27 mouse cellular contexts compared by ENCODE assay signal in genomic region chr10:13274699-13275098, GRCm38 (mm10).
DNase-seq lines count a peak whose midpoint lies in the region; ATAC-seq and TF ChIP-seq lines count a peak whose summit lies in the region.
"Had no signal": no experiment of that assay in that cellular context is flagged by ENCODE, and none has a peak within 500 bp of the region (broad histone marks: within the 10 kb centered on the region; RNA-seq: fewer than 3 reads in every experiment).

No protein-coding gene starts in this region.

- no peak overlapping the region for H3K4me3 ChIP-seq in liver, postnatal 0 days (ENCODE audit: low read depth, low read length)
- H3K4me3 ChIP-seq in liver, embryonic 12.5 days = no peak overlapping the region
- H3K4me3 ChIP-seq in heart, embryonic 12.5 days = no peak overlapping the region
- H3K4me3 ChIP-seq in heart, postnatal 0 days (ENCODE audit: low read depth, low read length) = no peak overlapping the region
- no peak overlapping the region for H3K4me3 ChIP-seq in kidney, embryonic 16.5 days (ENCODE audit: low read length)
- H3K4me3 ChIP-seq: erythroblast, embryonic 14.5 days; kidney, embryonic 15.5 days; layer of hippocampus, adult 2 months; limb, embryonic 10.5 days; limb, embryonic 15.5 days; midbrain, embryonic 10.5 days; midbrain, embryonic 15.5 days had no signal

- no peaks in the 10 kb centered on the region; the same call in 1 of the 2 replicates for H3K4me1 ChIP-seq in liver, postnatal 0 days (ENCODE audit: insufficient read depth)
- no peaks in the 10 kb centered on the region for H3K4me1 ChIP-seq in liver, embryonic 12.5 days
- H3K4me1 ChIP-seq in heart, embryonic 12.5 days (replicated peaks) = peaks cover 36% of the 10 kb centered on the region
- H3K4me1 ChIP-seq in heart, postnatal 0 days (ENCODE audit: control insufficient read depth, insufficient read depth) = peaks cover 18% of the 10 kb centered on the region; the same call in 1 of the 2 replicates
- peaks cover 3% of the 10 kb centered on the region; the same call in 1 of the 2 replicates for H3K4me1 ChIP-seq in kidney, embryonic 16.5 days (ENCODE audit: insufficient read depth, low read length)
- H3K4me1 ChIP-seq: limb, embryonic 15.5 days; midbrain, embryonic 10.5 days; midbrain, embryonic 15.5 days had no signal

- 74% methylated on average over 4 of the region's 4 CpGs for WGBS in liver, postnatal 0 days (ENCODE audit: insufficient replicate concordance)
- 64% methylated on average over 4 of the region's 4 CpGs for WGBS in liver, embryonic 12.5 days (ENCODE audit: insufficient replicate concordance)
- 13% methylated on average over 4 of the region's 4 CpGs for WGBS in heart, embryonic 12.5 days
- 12% methylated on average over 4 of the region's 4 CpGs for WGBS in heart, postnatal 0 days
- 85% methylated on average over 4 of the region's 4 CpGs for WGBS in kidney, embryonic 16.5 days

- no peaks in the 10 kb centered on the region for H3K9me3 ChIP-seq in liver, postnatal 0 days (ENCODE audit: low read length)
- H3K9me3 ChIP-seq in liver, embryonic 12.5 days (replicated peaks) = no peaks in the 10 kb centered on the region
- no peaks in the 10 kb centered on the region for H3K9me3 ChIP-seq in heart, embryonic 12.5 days (replicated peaks)
- no peaks in the 10 kb centered on the region for H3K9me3 ChIP-seq in heart, postnatal 0 days (replicated peaks; ENCODE audit: control insufficient read depth, low read length)
- H3K9me3 ChIP-seq in kidney, embryonic 16.5 days (ENCODE audit: low read length) = no peaks in the 10 kb centered on the region
- H3K9me3 ChIP-seq: kidney, embryonic 15.5 days; limb, embryonic 10.5 days; limb, embryonic 15.5 days; midbrain, embryonic 10.5 days; midbrain, embryonic 15.5 days had no signal

- intact Hi-C loops in left cerebral cortex, postnatal 4 days (cut with DNase I) = no loop called here

- peak overlapping the region; percentile 9; the same call in 1 of the 2 replicates for H3K27ac ChIP-seq in liver, postnatal 0 days (ENCODE audit: low read depth)
- no peak overlapping the region for H3K27ac ChIP-seq in liver, embryonic 12.5 days
- peak overlapping the region; percentile 80 for H3K27ac ChIP-seq in heart, embryonic 12.5 days (ENCODE audit: poor library complexity, severe bottlenecking)
- H3K27ac ChIP-seq in heart, postnatal 0 days (ENCODE audit: low read depth) = peak overlapping the region; percentile 61
- no peak overlapping the region for H3K27ac ChIP-seq in kidney, embryonic 16.5 days (ENCODE audit: low read length)
- H3K27ac ChIP-seq: kidney, embryonic 15.5 days; layer of hippocampus, adult 2 months; limb, embryonic 10.5 days; limb, embryonic 15.5 days; liver, embryonic 14.5 days; midbrain, embryonic 10.5 days; midbrain, embryonic 15.5 days had no signal

- DNase-seq in liver, postnatal 0 days = no peak
- DNase-seq in heart, postnatal 0 days (ENCODE audit: low spot score) = peak; percentile 73
- DNase-seq in left cerebral cortex, postnatal 4 days = no peak
- DNase-seq in thymus, postnatal 36 days = no peak
- no peak for DNase-seq in frontal cortex, adult 2 months (ENCODE audit: extremely low spot score in 1 of 2, low spot score in 1 of 2)
- DNase-seq: adrenal gland, postnatal 14 days; cerebellum, adult 18-20 months; cerebellum, postnatal 14 days; kidney, adult 18-20 months; kidney, postnatal 36 days; lung, postnatal 14 days; right cerebral cortex, adult 18-20 months had no signal

- H3K4me2 ChIP-seq in liver, postnatal 0 days (ENCODE audit: low read depth, low read length) = no peak overlapping the region
- H3K4me2 ChIP-seq in liver, embryonic 12.5 days = no peak overlapping the region
- H3K4me2 ChIP-seq in heart, embryonic 12.5 days = no peak overlapping the region; the same call in 1 of the 2 replicates
- H3K4me2 ChIP-seq in heart, postnatal 0 days (ENCODE audit: low read depth, low read length) = peak overlapping the region; percentile 26
- no peak overlapping the region for H3K4me2 ChIP-seq in kidney, embryonic 16.5 days (replicated peaks; ENCODE audit: low read depth, low read length)
- H3K4me2 ChIP-seq: kidney, embryonic 15.5 days; limb, embryonic 15.5 days; lung, embryonic 14.5 days; midbrain, embryonic 15.5 days had no signal

- H3K36me3 ChIP-seq in liver, postnatal 0 days (replicated peaks; ENCODE audit: insufficient read depth, low read length) = no peaks in the 10 kb centered on the region
- no peaks in the 10 kb centered on the region for H3K36me3 ChIP-seq in liver, embryonic 12.5 days
- H3K36me3 ChIP-seq in heart, embryonic 12.5 days = peaks cover 26% of the 10 kb centered on the region
- peaks cover 13% of the 10 kb centered on the region for H3K36me3 ChIP-seq in heart, postnatal 0 days (replicated peaks; ENCODE audit: control insufficient read depth, insufficient read depth, low read length)
- peaks cover 3% of the 10 kb centered on the region; the same call in 1 of the 2 replicates for H3K36me3 ChIP-seq in kidney, embryonic 16.5 days (ENCODE audit: insufficient read depth, low read length)
- H3K36me3 ChIP-seq: limb, embryonic 15.5 days; midbrain, embryonic 10.5 days; midbrain, embryonic 15.5 days had no signal

- H3K9ac ChIP-seq in liver, postnatal 0 days (replicated peaks) = no peak overlapping the region
- H3K9ac ChIP-seq in liver, embryonic 12.5 days = no peak overlapping the region
- no peak overlapping the region for H3K9ac ChIP-seq in heart, embryonic 12.5 days
- no peak overlapping the region for H3K9ac ChIP-seq in heart, postnatal 0 days (replicated peaks; ENCODE audit: low read depth, low read length)
- H3K9ac ChIP-seq in kidney, embryonic 16.5 days (replicated peaks; ENCODE audit: low read length) = no peak overlapping the region
- H3K9ac ChIP-seq: kidney, embryonic 15.5 days; limb, embryonic 15.5 days; liver, embryonic 14.5 days; lung, embryonic 14.5 days; midbrain, embryonic 15.5 days had no signal

- no peak for TF ChIP-seq CTCF in liver, postnatal 0 days (IDR thresholded peaks at IDR 0.05; ENCODE audit: low read depth)
- no peak for TF ChIP-seq CTCF in heart, postnatal 0 days (IDR thresholded peaks at IDR 0.05; ENCODE audit: low read depth)

- ATAC-seq in liver, postnatal 0 days = no peak
- ATAC-seq in liver, embryonic 12.5 days = no peak
- peak; percentile 68; the same call in 1 of the 2 replicates for ATAC-seq in heart, embryonic 12.5 days (ENCODE audit: insufficient number of reproducible peaks, low FRiP score)
- ATAC-seq in heart, postnatal 0 days (ENCODE audit: insufficient read depth, low read depth) = peak; percentile 76
- no peak for ATAC-seq in kidney, embryonic 16.5 days (ENCODE audit: low FRiP score, low TSS enrichment)
- ATAC-seq: forebrain, embryonic 16.5 days; hindbrain, embryonic 16.5 days; midbrain, embryonic 15.5 days; Patski had no signal

- TF ChIP-seq EP300 in liver, postnatal 0 days (IDR thresholded peaks at IDR 0.05; ENCODE audit: low read depth) = no peak
- TF ChIP-seq EP300 in heart, postnatal 0 days (IDR thresholded peaks at IDR 0.05; ENCODE audit: low read depth) = peak; percentile 92

- H3K27me3 ChIP-seq in liver, postnatal 0 days (ENCODE audit: insufficient read depth, low read length) = no peaks in the 10 kb centered on the region
- H3K27me3 ChIP-seq in liver, embryonic 12.5 days (replicated peaks) = no peaks in the 10 kb centered on the region
- no peaks in the 10 kb centered on the region for H3K27me3 ChIP-seq in heart, embryonic 12.5 days (replicated peaks)
- H3K27me3 ChIP-seq in heart, postnatal 0 days (ENCODE audit: control insufficient read depth, insufficient read depth, low read length) = no peaks in the 10 kb centered on the region
- H3K27me3 ChIP-seq in kidney, embryonic 16.5 days (ENCODE audit: insufficient read depth, low read length) = no peaks in the 10 kb centered on the region
- H3K27me3 ChIP-seq: kidney, embryonic 15.5 days; limb, embryonic 15.5 days; midbrain, embryonic 15.5 days; Patski had no signal

Comparison
In these comparisons a context has a peak if more than half of its experiments do, and no peak if none do; other contexts are left out.
1. H3K27ac ChIP-seq: peak in liver, postnatal 0 days (single experiment), heart, embryonic 12.5 days (single experiment) and heart, postnatal 0 days (single experiment); none in liver, embryonic 12.5 days (single experiment) and kidney, embryonic 16.5 days (single experiment).
2. ATAC-seq: peak in heart, embryonic 12.5 days (single experiment) and heart, postnatal 0 days (single experiment); none in liver, postnatal 0 days (single experiment), liver, embryonic 12.5 days (single experiment) and kidney, embryonic 16.5 days (single experiment).